Mouse (Mus musculus): Measurements from ENCODE around the gene Inhba. TPM values are rescaled to one million over a fixed set of nuclear protein-coding genes. Genes with fewer than 3 reads are reported as not detected.

The Inhba gene
- polyA plus RNA-seq, 1 experiment from 2014 or later = 1.8 TPM

DNA sequence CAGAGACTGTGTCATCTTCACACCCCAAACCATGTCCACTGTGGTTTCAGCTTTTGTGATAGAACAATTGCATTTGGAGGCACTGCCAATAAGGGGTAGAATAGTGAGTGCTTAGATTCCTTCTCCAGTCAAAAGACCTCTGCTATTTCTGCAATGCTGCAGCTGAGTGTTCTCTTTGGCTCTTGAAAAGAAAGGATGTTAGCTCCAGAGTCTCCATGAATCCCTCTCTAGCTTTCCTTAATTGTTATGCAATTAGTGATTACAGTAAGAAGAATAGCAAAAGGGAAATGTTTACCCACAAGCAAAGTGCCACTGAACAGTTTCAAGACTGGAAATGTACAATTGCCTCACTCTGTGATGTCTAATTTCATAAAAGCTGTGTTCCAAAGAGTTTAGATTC, 20.8 kb downstream of the Inhba start:
- H3K36me3 ChIP-seq (ENCODE audit: control insufficient read depth, insufficient read depth, low read length) = no peaks in the 10 kb centered on the region
- no peak for ATAC-seq (ENCODE audit: insufficient number of reproducible peaks, low FRiP score, low TSS enrichment, low read depth)
- no peak overlapping the region for H3K4me2 ChIP-seq (ENCODE audit: low read depth, severe bottlenecking)
- no peaks in the 10 kb centered on the region for H3K27me3 ChIP-seq (ENCODE audit: control insufficient read depth, insufficient read depth, low read length)
- H3K9me3 ChIP-seq (ENCODE audit: control insufficient read depth, low read length) = no peaks in the 10 kb centered on the region
- H3K9ac ChIP-seq (ENCODE audit: low read length) = no peak overlapping the region
- no peak overlapping the region for H3K27ac ChIP-seq (replicated peaks; ENCODE audit: low read depth, low read length)
- H3K4me1 ChIP-seq (ENCODE audit: control insufficient read depth, insufficient read depth, low read length) = no peaks in the 10 kb centered on the region
- DNase-seq (ENCODE audit: low spot score) = no peak
- no peak overlapping the region for H3K4me3 ChIP-seq (ENCODE audit: low read depth, low read length)

DNA sequence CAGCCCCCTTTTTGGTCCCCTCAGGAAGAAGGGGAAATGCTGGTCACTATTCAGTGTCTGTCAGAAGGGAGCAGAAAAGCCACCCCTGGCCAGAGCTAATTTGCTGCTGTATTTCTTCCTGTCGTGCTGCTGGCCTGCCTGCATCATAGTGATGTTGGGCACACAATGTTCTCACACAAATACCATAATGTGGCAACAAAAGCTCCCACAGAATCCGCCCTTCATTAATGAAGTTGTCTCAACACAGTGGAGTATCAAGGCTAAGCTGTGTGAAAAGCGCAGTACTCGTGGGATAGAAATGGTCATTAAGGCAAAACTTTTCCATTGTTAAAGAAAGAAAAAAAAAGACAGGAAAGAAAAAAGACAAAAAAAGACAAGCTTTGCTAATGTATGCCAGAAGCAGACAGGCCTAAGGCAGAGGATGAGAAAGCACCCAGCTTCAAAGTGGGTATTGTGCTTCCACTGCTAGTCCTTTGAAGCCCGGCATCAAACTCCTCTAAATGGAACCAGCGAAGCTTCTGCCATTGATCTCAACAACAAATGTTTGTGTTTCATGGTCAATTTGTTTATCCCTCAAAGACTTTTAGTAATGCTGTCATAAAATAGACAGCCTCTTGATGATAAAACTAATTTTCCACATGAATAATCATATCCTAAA, 21.4 kb downstream of the Inhba start:
- Histone ChIP-seq H3K4me2 (ENCODE audit: low read depth, severe bottlenecking) (no peak overlapping the region), H3K9ac (ENCODE audit: low read length) (no peak overlapping the region), H3K4me1 (ENCODE audit: control insufficient read depth, insufficient read depth, low read length) (no peaks in the 10 kb centered on the region), H3K27me3 (ENCODE audit: control insufficient read depth, insufficient read depth, low read length) (no peaks in the 10 kb centered on the region), H3K27ac (replicated peaks; ENCODE audit: low read depth, low read length) (no peak overlapping the region), H3K4me3 (ENCODE audit: low read depth, low read length) (no peak overlapping the region), H3K36me3 (ENCODE audit: control insufficient read depth, insufficient read depth, low read length) (no peaks in the 10 kb centered on the region), H3K9me3 (ENCODE audit: control insufficient read depth, low read length) (no peaks in the 10 kb centered on the region)
- 68% methylated on average over 6 of the region's 6 CpGs for WGBS
- DNase-seq (ENCODE audit: low spot score) (no peak), ATAC-seq (ENCODE audit: insufficient number of reproducible peaks, low FRiP score, low TSS enrichment, low read depth) (no peak)

DNA sequence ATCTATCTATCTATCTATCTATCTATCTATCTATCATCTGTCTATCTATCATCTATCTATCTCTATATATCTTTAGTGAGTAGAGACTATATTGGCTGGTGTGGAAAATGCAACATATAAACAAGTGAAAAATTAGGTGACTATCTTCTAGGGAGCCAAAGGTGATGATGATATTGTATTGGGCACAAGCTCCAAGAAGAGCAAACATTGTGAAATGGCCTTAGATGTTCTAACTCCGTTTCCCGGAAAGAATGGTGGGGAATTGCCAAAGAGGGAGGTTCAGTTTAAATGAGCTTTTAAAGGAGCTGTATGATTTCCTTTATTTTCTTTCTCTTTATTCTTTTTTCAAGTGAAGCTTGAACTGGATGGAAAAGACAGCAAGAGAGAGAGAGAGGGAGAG, 57.4 kb downstream of the Inhba start:
- DNase-seq (ENCODE audit: low spot score) (no peak), ATAC-seq (ENCODE audit: insufficient number of reproducible peaks, low FRiP score, low TSS enrichment, low read depth) (no peak)
- no peaks in the 10 kb centered on the region for H3K36me3 ChIP-seq (ENCODE audit: control insufficient read depth, insufficient read depth, low read length)
- no peak overlapping the region for H3K27ac ChIP-seq (replicated peaks; ENCODE audit: low read depth, low read length)
- no peaks in the 10 kb centered on the region for H3K4me1 ChIP-seq (ENCODE audit: control insufficient read depth, insufficient read depth, low read length)
- no peak overlapping the region for H3K4me3 ChIP-seq (ENCODE audit: low read depth, low read length)
- no peaks in the 10 kb centered on the region for H3K9me3 ChIP-seq (ENCODE audit: control insufficient read depth, low read length)
- H3K4me2 ChIP-seq (ENCODE audit: low read depth, severe bottlenecking) = no peak overlapping the region
- H3K9ac ChIP-seq (ENCODE audit: low read length) = no peak overlapping the region
- 88% methylated on average over 2 of the region's 2 CpGs for WGBS
- no peaks in the 10 kb centered on the region for H3K27me3 ChIP-seq (ENCODE audit: control insufficient read depth, insufficient read depth, low read length)

DNA sequence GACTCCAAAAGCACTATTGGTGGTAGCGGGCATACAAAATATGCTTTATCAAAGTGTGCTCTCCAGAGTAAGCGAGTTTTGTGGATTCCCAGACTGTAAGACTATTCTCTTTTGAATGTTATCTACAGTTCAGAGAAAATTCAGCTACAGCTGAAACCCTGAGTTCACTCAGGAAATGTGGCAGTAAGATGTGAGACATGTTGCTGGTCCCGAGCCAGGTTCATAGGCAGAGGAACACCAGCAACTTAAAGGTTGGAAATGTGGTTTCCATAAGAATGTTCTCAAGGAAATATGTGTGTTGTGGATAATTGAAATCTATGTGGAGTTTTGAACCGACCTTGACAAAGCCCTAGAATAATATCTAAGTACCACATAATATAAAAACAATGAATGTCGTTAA, 65.6 kb downstream of the Inhba start:
- no peaks in the 10 kb centered on the region for H3K36me3 ChIP-seq (ENCODE audit: control insufficient read depth, insufficient read depth, low read length)
- H3K9ac ChIP-seq (ENCODE audit: low read length) = no peak overlapping the region
- no peak overlapping the region for H3K4me3 ChIP-seq (ENCODE audit: low read depth, low read length)
- H3K27me3 ChIP-seq (ENCODE audit: control insufficient read depth, insufficient read depth, low read length) = no peaks in the 10 kb centered on the region
- H3K4me1 ChIP-seq (ENCODE audit: control insufficient read depth, insufficient read depth, low read length) = no peaks in the 10 kb centered on the region
- no peak overlapping the region for H3K4me2 ChIP-seq (ENCODE audit: low read depth, severe bottlenecking)
- 81% methylated on average over 5 of the region's 5 CpGs for WGBS
- DNase-seq (ENCODE audit: low spot score) (no peak), ATAC-seq (ENCODE audit: insufficient number of reproducible peaks, low FRiP score, low TSS enrichment, low read depth) (no peak)
- H3K9me3 ChIP-seq (ENCODE audit: control insufficient read depth, low read length) = no peaks in the 10 kb centered on the region
- no peak overlapping the region for H3K27ac ChIP-seq (replicated peaks; ENCODE audit: low read depth, low read length)

DNA sequence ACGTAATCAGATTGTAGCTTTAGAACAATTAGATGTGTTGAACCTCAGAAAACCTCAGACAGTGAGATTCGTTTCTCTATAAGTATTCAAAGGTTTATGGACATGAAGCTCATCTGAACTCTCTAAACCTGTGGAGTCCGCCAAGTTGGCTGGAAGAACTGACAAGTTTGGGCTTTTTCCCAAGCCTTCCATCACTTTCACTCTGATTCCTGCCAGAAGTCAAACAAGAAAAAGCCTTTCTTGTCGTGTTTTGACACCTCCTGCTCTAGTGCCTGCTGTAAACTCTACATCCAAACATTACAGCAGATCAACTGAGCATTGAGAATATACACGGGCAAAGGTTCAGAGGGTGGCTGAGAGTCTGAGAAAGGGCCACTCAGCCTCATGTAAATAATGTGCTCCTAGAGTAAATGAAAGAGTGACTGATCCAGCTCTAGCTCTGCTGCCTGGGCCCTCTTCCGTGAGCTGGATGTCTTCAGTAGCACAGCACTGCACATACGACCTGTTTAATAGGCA, 66.6 kb downstream of the Inhba start:
- 68% methylated on average over 7 of the region's 7 CpGs for WGBS
- Histone ChIP-seq H3K4me1 (ENCODE audit: control insufficient read depth, insufficient read depth, low read length) (no peaks in the 10 kb centered on the region), H3K27ac (replicated peaks; ENCODE audit: low read depth, low read length) (no peak overlapping the region), H3K9ac (ENCODE audit: low read length) (no peak overlapping the region), H3K27me3 (ENCODE audit: control insufficient read depth, insufficient read depth, low read length) (no peaks in the 10 kb centered on the region), H3K4me3 (ENCODE audit: low read depth, low read length) (no peak overlapping the region), H3K9me3 (ENCODE audit: control insufficient read depth, low read length) (no peaks in the 10 kb centered on the region), H3K36me3 (ENCODE audit: control insufficient read depth, insufficient read depth, low read length) (no peaks in the 10 kb centered on the region), H3K4me2 (ENCODE audit: low read depth, severe bottlenecking) (no peak overlapping the region)
- ATAC-seq (ENCODE audit: insufficient number of reproducible peaks, low FRiP score, low TSS enrichment, low read depth) (no peak), DNase-seq (ENCODE audit: low spot score) (no peak)

DNA sequence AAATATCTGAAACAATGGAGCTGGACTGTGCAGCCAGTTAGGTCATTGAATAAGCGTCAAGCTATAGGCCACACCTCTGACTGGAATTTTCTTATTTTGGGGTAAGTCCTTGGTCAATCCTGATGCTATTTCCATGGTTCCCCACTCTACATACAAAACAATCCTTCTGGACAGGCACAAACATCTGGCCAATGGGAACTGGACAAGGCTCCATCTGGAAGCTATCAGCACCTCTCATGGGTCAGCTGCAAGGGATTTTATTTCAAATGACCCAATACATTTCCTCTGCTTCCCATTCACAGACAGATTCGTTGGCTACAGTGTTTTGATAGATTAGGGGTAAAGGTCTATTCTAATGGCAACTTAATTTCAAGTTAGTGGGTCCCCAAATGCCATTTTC, 68.6 kb downstream of the Inhba start:
- H3K27ac ChIP-seq (replicated peaks; ENCODE audit: low read depth, low read length) = no peak overlapping the region
- no peaks in the 10 kb centered on the region for H3K4me1 ChIP-seq (ENCODE audit: control insufficient read depth, insufficient read depth, low read length)
- no peak overlapping the region for H3K4me2 ChIP-seq (ENCODE audit: low read depth, severe bottlenecking)
- H3K9ac ChIP-seq (ENCODE audit: low read length) = no peak overlapping the region
- H3K27me3 ChIP-seq (ENCODE audit: control insufficient read depth, insufficient read depth, low read length) = no peaks in the 10 kb centered on the region
- H3K9me3 ChIP-seq (ENCODE audit: control insufficient read depth, low read length) = no peaks in the 10 kb centered on the region
- no peaks in the 10 kb centered on the region for H3K36me3 ChIP-seq (ENCODE audit: control insufficient read depth, insufficient read depth, low read length)
- no peak overlapping the region for H3K4me3 ChIP-seq (ENCODE audit: low read depth, low read length)
- WGBS = 46% methylated on average over 2 of the region's 2 CpGs
- ATAC-seq (ENCODE audit: insufficient number of reproducible peaks, low FRiP score, low TSS enrichment, low read depth) (peak; percentile 72; the same call in 1 of the 2 replicates), DNase-seq (ENCODE audit: low spot score) (peak; percentile 49)
